Mouse (Mus musculus) kidney, adult 9 months (tissue): Measurements from ENCODE around the gene Ccr7.
A peak's percentile ranks its signal among the peaks of the same experiment; 100 is the strongest.

Experiments used
- DNase-seq: peaks from one replicate; pipeline ENCODE4 v3.0.0; 2022

The Ccr7 gene

GRCm38 (mm10) chr11:99153767-99154753 is 817 bp downstream of the Ccr7 start:
- no peak for DNase-seq

DNA sequence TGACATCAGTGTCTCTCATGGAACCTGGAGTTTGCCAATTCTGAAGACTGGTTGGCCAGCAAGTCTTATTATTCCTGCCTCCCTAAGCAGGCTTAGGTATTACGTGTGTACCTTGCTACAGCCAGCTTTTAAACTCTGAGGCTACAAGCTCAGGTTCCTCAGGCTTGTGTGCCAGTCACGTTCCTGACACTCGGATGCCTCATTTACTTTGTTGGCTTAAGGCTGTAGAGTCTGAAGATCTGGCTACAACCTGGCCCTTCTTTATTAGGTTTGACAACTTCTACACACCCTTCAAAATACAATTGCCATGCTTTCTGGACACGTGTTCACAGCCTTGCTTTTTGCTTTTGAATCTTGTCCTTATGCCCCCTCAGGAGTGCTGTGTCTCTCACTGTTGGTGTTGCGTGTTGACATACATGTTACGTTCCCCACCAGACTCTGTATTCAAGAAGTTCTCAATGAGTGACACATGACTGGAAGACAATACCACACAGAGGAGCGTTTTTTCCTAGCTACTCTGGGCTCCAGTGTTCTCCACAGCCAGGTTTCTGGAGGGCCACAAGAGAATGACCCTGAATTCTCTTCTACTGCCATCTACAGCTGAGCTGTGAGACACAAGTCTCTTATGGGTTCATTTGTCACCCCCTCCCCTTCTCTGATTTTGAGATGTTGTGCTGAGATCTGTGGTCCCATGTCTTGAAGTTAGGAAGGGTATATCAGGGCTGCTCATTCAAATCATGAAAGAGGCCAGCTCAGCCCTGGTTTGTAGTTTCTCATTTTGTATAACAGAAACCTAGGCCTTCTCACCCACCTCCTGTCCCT is 2.3 kb downstream of the Ccr7 start:
- DNase-seq: no peak

GRCm38 (mm10) chr11:99151333-99151930 is 3.4 kb downstream of the Ccr7 start:
- no peak for DNase-seq

- no peak for DNase-seq
These were observed 4.0 kb downstream of the Ccr7 start for GRCm38 (mm10) chr11:99150889-99151288.

DNA sequence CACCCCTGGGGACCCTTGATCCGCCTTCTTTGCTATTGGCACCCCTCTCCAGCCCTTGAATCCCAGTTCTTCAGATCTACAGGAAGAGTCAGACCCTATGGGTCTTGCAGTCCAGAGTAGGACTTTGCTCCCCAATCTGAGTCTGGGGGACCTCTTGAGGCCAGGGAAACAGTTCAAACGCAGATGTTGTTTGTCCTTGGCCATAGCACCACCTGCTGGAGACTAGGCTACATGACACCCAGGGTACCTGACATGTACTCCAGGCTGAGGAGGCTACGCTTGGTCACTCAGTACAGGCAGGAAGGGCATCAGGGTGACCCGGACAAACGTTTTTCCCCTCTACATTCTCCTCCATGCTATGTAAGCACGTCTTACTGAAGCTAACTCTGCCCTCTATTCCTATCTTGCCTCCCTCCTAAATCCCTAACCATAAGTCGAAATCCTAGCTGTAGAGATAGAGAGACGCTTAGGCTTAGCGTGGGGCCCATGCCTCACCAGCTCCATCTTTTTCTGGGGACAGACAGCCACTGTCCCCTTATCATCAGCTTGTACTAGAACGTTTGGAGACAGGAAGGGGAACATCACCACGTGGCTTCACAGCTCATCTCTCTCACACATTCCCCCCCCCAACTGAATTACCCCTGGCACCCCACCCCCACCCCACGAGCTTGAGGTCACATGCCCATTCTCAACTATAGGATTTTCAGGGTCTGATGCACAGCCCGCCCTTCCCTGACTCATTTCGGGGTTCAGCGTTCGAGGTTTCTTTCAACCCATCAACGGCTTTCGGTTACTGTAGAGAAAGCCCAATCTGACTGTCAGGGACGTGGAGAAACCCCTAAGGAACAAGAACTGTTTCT is 4.7 kb downstream of the Ccr7 start:
- peak; percentile 76 for DNase-seq

DNA sequence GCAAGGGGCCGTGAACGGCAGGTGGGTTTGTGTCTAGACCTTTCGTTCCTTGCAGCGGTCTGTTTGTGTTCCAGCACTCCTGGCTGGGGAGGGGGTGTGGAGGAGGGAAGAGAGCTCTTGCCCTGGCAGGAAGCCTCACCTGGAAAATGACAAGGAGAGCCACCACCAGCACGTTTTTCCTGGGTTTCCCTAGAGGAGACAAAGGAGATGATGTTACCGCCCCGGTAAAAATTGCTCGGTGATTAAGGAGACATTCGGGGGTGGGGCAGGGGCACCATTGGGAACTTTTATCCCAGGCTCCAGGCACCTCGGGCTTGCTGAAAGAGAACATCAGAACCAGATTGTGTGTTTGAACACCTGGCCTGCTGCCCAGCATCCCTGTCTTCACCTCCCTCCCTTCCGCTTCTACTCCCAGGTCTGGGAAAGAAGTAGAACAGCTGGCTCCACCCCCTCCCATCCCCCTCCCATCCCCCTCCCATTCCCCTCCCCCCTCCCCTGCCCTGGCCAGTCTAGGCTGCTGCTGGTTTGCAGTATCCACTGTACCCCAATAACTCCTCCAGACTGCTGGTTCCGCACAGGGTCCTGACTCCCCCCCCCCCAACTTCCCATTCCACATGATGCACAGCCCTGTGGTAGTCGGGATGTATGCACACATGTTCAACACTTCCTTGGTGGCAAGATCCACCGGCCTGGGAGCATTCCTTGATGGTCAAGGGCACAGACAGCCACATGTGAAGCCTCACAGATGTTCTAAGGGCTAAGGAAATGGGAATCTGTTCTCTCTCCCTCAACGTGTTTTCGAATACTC is 5.8 kb downstream of the Ccr7 start:
- no peak for DNase-seq

- DNase-seq: no peak
These were observed 6.5 kb downstream of the Ccr7 start for GRCm38 (mm10) chr11:99148400-99148799.

GRCm38 (mm10) chr11:99147920-99148289 is 7.0 kb downstream of the Ccr7 start:
- no peak for DNase-seq

GRCm38 (mm10) chr11:99147041-99147919 is 7.6 kb downstream of the Ccr7 start:
- DNase-seq: no peak

GRCm38 (mm10) chr11:99146558-99146957 is 8.3 kb downstream of the Ccr7 start:
- no peak for DNase-seq

DNA sequence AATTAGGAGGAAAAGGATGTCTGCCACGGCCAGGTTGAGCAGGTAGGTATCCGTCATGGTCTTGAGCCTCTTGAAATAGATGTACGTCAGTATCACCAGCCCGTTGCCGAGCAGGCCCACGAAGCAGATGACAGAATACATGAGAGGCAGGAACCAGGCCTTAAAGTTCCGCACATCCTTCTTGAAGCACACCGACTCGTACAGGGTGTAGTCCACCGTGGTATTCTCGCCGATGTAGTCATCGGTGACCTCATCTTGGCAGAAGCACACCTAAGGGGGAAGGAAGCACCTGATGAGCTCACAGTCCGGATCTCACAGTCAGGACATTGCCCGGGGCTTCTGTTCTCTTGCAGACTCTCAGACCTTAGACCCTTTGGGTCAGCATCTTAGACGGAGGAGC is 9.1 kb downstream of the Ccr7 start:
- no peak for DNase-seq

DNA sequence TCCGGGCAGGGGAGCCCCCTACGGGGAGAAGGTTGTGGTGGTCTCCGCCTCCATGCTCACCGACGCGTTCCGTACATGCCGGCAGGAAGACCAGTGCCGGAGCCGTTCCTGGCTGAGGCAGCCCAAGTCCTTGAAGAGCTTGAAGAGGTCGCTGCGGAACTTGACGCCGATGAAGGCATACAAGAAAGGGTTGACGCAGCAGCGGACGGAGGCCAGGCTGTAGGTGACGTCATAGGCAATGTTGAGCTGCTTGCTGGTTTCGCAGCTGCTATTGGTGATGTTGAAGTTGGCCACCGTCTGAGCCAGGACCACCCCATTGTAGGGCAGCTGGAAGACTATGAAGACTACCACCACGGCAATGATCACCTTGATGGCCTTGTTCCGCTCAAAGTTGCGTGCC is 9.9 kb downstream of the Ccr7 start:
- DNase-seq: no peak

- no peak for DNase-seq
These were observed 10.4 kb downstream of the Ccr7 start for GRCm38 (mm10) chr11:99144456-99144855.

DNA sequence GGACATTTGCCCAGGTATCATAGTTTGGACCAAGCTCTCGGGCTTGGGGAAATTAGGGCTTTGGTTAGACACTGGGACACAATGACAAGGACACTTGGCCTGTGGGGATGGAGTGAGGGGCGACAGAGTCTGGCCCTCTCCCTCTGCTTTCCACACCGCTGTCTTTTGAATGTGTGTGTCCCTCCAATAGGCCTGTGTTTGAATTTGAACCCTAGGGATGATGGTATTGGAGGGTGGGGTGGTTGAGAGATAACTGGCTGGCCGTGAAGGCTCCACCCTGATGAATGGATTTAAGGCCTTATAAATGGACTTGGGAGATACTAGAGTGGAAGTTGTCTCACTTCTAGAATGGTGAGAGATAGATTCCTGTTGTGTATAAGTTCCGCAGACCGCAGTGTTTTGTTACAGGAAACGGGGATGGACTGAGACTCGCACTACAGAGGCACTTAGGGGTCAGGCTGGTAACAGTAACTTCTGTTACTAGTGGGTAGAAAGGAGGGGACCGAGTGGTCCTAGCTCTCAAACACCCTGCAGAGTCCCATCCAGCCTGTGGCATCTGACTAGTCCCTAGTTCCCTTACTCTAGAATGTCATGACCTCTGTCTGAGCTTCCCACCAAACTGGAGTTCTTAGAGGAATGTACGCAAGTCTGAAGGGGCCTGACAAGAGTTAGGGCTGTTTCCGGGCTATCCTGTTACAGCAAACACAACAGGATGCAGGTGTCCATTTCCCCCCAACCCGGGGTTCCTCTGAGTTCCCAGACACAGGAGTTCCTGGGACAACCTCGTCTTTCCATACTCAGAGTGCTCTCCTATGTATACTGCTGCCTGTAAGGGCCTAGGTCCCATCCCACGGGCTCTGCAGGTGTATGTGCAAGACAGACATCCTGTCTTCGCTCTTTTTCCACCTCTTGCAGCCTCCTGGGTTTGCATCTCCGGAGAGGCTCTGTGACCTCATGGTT is 11.5 kb downstream of the Ccr7 start:
- no peak for DNase-seq

DNA sequence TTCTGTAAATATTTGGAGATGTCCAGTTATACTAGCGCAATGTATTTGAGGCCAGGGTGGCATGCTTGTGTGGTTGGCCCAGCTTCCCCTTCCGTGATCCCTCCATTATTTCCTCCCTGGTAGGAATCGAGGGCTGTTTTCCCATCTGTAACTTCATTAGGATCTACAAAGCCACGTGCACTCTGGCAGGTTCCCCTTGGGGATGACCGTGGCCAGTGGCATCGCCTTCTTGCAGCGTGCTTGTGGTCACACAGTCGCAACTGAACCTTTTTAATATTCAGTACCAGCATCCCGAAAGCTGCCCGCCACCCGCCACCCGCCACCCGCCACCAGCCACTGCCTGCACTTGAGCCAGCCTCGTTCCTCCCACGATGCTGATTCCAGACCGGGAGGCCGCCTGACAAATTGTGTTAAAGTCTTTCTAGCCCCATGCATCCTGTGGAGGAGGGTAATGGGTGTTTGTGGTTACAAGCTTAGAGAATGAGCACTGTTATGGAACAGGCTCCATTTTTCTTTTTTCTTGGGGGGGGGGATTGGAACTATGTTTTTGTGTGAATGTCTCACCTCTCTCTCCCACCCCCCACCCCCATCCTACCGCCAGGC is 12.3 kb downstream of the Ccr7 start:
- no peak for DNase-seq

GRCm38 (mm10) chr11:99142046-99142445 is 12.8 kb downstream of the Ccr7 start:
- DNase-seq: no peak

GRCm38 (mm10) chr11:99141600-99141999 is 13.3 kb downstream of the Ccr7 start:
- DNase-seq: no peak

GRCm38 (mm10) chr11:99138976-99139375 is 15.9 kb downstream of the Ccr7 start:
- DNase-seq: no peak

- no peak for DNase-seq
These were observed 17.5 kb downstream of the Ccr7 start for GRCm38 (mm10) chr11:99137385-99137784.
